Comparison of ENCODE assay signal across 14 mouse cellular contexts in genomic region chr7:23950332-23950731, GRCm38 (mm10). TPM values are rescaled to one million over a fixed set of nuclear protein-coding genes. Genes with fewer than 3 reads are reported as not detected.
"Had no signal": no experiment of that assay in that cellular context is flagged by ENCODE, and none has a peak within 500 bp of the region (broad histone marks: within the 10 kb centered on the region; RNA-seq: fewer than 3 reads in every experiment).

Vmn1r180 (plus strand) TSS chr7:23950632.

- H3K9ac ChIP-seq: neural tube, embryonic 12.5 days; neural tube, embryonic 13.5 days; neural tube, embryonic 15.5 days; stomach, embryonic 15.5 days had no signal

- H3K4me2 ChIP-seq: neural tube, embryonic 12.5 days; neural tube, embryonic 13.5 days; neural tube, embryonic 15.5 days; stomach, embryonic 15.5 days had no signal

- H3K27me3 ChIP-seq: neural tube, embryonic 12.5 days; neural tube, embryonic 13.5 days; neural tube, embryonic 15.5 days; stomach, embryonic 15.5 days had no signal

- H3K4me1 ChIP-seq: neural tube, embryonic 12.5 days; neural tube, embryonic 13.5 days; neural tube, embryonic 15.5 days; stomach, embryonic 15.5 days had no signal

- H3K4me3 ChIP-seq: neural tube, embryonic 12.5 days; neural tube, embryonic 13.5 days; neural tube, embryonic 15.5 days; stomach, embryonic 15.5 days had no signal

- H3K27ac ChIP-seq: neural tube, embryonic 12.5 days; neural tube, embryonic 13.5 days; neural tube, embryonic 15.5 days; stomach, embryonic 15.5 days; stomach, postnatal 0 days had no signal

- H3K9me3 ChIP-seq: stomach, embryonic 15.5 days had no signal

- H3K36me3 ChIP-seq: neural tube, embryonic 12.5 days; neural tube, embryonic 13.5 days; neural tube, embryonic 15.5 days; stomach, embryonic 15.5 days had no signal

RNA-seq across cellular contexts. Expression of gene Vmn1r180, which starts in this region (rescaled TPM):
- polyA plus RNA-seq: neural tube, embryonic 12.5 days; neural tube, embryonic 13.5 days; neural tube, embryonic 14.5 days; neural tube, embryonic 15.5 days; small intestine, adult 2 months; spleen, adult 2 months; stomach, embryonic 14.5 days; stomach, embryonic 15.5 days; stomach, embryonic 16.5 days; stomach, postnatal 0 days; testis, adult 2 months; thymus, adult 2 months; thymus, postnatal 0 days; urinary bladder, adult 2 months had no signal
